Mouse (Mus musculus): ENCODE data around the gene Myf5. TPM values are rescaled to one million over a fixed set of nuclear protein-coding genes. Genes with fewer than 3 reads are reported as not detected.

Myf5 gene
- not detected in 2 replicates for polyA plus RNA-seq (2012; rRNA removed)

- WGBS, result 56% methylated on average over 8 of the region's 8 CpGs
These were observed at the start of gene Myf5 for GRCm38 (mm10) chr10:107485870-107486269. Myf5 (minus strand) TSS chr10:107486134.

GRCm38 (mm10) chr10:107528758-107529157 lies 42.8 kb upstream of the Myf5 start:
- WGBS, result 75% methylated on average over 1 of the region's 1 CpGs
- no peak for DNase-seq (ENCODE audit: low read depth, low spot score)

More at GRCm38 (mm10) chr10:107485870-107486269, at the start of gene Myf5:
- no peak for DNase-seq (ENCODE audit: low read depth, low spot score)

GRCm38 (mm10) chr10:107519216-107519615 lies 33.3 kb upstream of the Myf5 start:
- DNase-seq (ENCODE audit: low read depth, low spot score), result no peak
- WGBS, result 68% methylated on average over 5 of the region's 5 CpGs

- 53% methylated on average over 7 of the region's 7 CpGs for WGBS
- no peak for DNase-seq (ENCODE audit: low read depth, low spot score)
These were observed 30.7 kb upstream of the Myf5 start for GRCm38 (mm10) chr10:107516641-107517040.

GRCm38 (mm10) chr10:107514735-107515134 lies 28.8 kb upstream of the Myf5 start:
- WGBS, result 53% methylated on average over 7 of the region's 7 CpGs
- DNase-seq (ENCODE audit: low read depth, low spot score), result no peak

GRCm38 (mm10) chr10:107506397-107506796 lies 20.5 kb upstream of the Myf5 start:
- 82% methylated on average over 2 of the region's 2 CpGs for WGBS

GRCm38 (mm10) chr10:107503430-107503829 lies 17.5 kb upstream of the Myf5 start:
- 47% methylated on average over 4 of the region's 4 CpGs for WGBS
- no peak for DNase-seq (ENCODE audit: low read depth, low spot score)

More at GRCm38 (mm10) chr10:107506397-107506796, 20.5 kb upstream of the Myf5 start:
- no peak for DNase-seq (ENCODE audit: low read depth, low spot score)

GRCm38 (mm10) chr10:107502193-107502592 lies 16.3 kb upstream of the Myf5 start:
- no peak for DNase-seq (ENCODE audit: low read depth, low spot score)
- WGBS, result 77% methylated on average over 7 of the region's 7 CpGs

GRCm38 (mm10) chr10:107499656-107500055 lies 13.7 kb upstream of the Myf5 start:
- WGBS, result 63% methylated on average over 7 of the region's 7 CpGs
- DNase-seq (ENCODE audit: low read depth, low spot score), result no peak

GRCm38 (mm10) chr10:107496402-107496801 lies 10.5 kb upstream of the Myf5 start:
- 82% methylated on average over 1 of the region's 1 CpGs for WGBS
- no peak for DNase-seq (ENCODE audit: low read depth, low spot score)

GRCm38 (mm10) chr10:107494568-107494967 lies 8.6 kb upstream of the Myf5 start, which contains the start of gene Myf6:
Myf6 (minus strand) TSS chr10:107494737.
- DNase-seq (ENCODE audit: low read depth, low spot score), result no peak
- WGBS, result 92% methylated on average over 6 of the region's 6 CpGs

GRCm38 (mm10) chr10:107493580-107494474 lies 7.9 kb upstream of the Myf5 start:
- WGBS, result 56% methylated on average over 20 of the region's 20 CpGs
- DNase-seq (ENCODE audit: low read depth, low spot score), result no peak

GRCm38 (mm10) chr10:107492867-107493579 lies 7.1 kb upstream of the Myf5 start:
- 24% methylated on average over 18 of the region's 18 CpGs for WGBS
- DNase-seq (ENCODE audit: low read depth, low spot score), result no peak

- 50% methylated on average over 12 of the region's 12 CpGs for WGBS
- DNase-seq (ENCODE audit: low read depth, low spot score), result no peak
These were observed 2.9 kb upstream of the Myf5 start for GRCm38 (mm10) chr10:107488654-107489315.

- no peak for DNase-seq (ENCODE audit: low read depth, low spot score)
- 50% methylated on average over 12 of the region's 12 CpGs for whole genome bisulfite sequencing
These were observed 836 bp upstream of the Myf5 start for GRCm38 (mm10) chr10:107486770-107487169.

GRCm38 (mm10) chr10:107484050-107484449 lies 1.9 kb downstream of the Myf5 start:
- 45% methylated on average over 10 of the region's 10 CpGs for WGBS
- no peak for DNase-seq (ENCODE audit: low read depth, low spot score)

- WGBS, result 54% methylated on average over 2 of the region's 2 CpGs
- DNase-seq (ENCODE audit: low read depth, low spot score), result no peak
These were observed 12.4 kb downstream of the Myf5 start for GRCm38 (mm10) chr10:107473497-107473896.

GRCm38 (mm10) chr10:107471712-107472111 lies 14.2 kb downstream of the Myf5 start:
- DNase-seq (ENCODE audit: low read depth, low spot score), result no peak
- 86% methylated on average over 5 of the region's 5 CpGs for WGBS

GRCm38 (mm10) chr10:107467819-107468218 lies 18.1 kb downstream of the Myf5 start:
- no peak for DNase-seq (ENCODE audit: low read depth, low spot score)
- WGBS, result 64% methylated on average over 7 of the region's 7 CpGs

Measured in large intestine, adult 2 months (tissue).